Mouse (Mus musculus): Measurements from ENCODE around the gene Hint3.

DNA sequence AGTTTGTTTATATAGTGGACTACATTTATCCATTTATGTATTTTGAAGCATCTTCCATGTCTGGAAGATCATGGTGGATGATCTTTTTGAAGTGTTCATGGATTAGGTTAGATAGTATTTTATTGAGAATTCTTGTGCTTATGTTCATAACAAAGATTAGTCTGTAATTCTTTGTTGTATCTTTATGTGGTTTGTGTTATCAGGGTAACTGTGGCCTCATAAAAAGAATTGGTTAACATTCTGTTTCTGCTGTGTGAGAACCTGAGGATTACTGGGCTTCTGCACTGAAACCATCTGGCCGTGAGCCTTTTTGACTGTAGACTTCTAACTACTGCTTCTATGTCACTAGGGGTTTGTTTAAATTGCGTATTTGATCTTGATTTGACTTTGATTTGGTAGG lies 37.1 kb upstream of the Hint3 start:
- TF ChIP-seq CTCF (conservative IDR thresholded peaks at IDR 0.05; ENCODE audit: low read length) (no peak), NANOG (IDR thresholded peaks at IDR 0.05; ENCODE audit: borderline replicate concordance, low read length) (no peak), POU5F1 (IDR thresholded peaks at IDR 0.05; ENCODE audit: borderline replicate concordance, low read length) (no peak)
